Mouse (Mus musculus): ENCODE results near the gene Tm4sf5. TPM values are rescaled to one million over a fixed set of nuclear protein-coding genes. Genes with fewer than 3 reads are reported as not detected.

Tm4sf5 gene
- total RNA-seq (2023), result 1 to 10 TPM in 1 of 2 experiments, not detected in 1; 1.7 TPM

DNA sequence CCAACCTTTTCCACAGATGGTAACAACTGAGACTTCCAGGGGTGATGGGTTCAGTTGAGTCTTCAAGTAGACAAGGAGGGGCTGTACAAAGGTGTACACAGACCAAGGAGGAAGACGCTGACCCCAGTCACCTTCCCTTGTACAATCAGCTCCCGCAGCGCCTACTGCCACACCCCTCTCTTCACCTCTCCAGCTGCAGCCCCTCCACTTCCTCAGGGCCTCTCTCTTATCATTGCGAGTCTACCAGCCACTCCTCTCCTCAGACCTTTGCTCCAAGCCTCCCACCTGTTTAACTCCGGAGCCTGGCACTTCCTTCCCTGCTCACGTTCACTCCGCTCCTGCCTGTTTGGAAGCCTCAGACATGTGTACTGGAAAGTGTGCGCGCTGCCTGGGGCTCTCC lies at the start of gene Tm4sf5:
Tm4sf5 (plus strand) TSS at position 275 of the 400 bp plus-strand sequence.

DNA sequence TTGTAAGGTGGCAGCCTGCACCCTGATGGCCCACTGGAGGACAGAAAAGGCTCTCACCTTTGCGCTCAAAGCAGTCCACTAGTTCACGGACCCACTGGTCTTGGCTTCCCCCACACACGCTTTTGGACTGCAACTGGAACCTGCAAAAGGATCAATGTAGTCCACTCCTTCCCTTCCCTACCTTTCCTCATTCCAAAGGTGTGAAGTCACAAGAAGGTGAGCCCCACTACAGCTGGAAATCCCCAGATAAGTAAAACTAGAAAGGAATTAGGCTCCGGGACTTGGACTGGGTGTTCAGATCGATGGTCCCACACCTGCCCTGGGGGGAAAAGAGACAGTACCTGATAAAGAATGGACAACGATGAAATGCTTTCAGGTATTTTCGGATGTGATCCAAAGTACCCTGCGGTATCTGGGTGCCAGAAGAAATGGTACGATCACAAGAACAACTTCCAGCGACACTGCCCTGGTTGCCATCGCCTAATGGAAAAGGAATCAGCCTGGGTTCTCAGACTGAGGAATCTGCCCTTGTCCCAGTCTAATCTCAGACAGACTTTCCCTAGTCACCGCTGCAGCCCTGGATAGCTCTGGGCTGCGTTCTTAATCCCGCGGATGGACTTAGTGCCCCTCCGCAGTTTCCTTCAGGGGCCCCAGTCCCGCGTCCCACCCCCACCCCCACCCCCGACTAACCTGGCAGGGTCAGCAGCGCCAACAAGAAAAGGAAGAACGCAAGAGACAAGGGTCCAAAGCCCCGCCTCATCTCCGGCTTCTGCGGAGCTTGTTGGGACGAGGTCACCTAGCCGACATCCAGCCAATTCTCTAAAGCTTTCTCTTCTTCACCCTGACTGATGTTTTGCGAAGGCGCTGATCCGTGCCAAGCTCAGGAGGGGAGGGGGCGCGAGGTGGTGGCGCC lies 46.1 kb upstream of the Tm4sf5 start, which contains the start of gene Zmynd15:
Zmynd15 (plus strand) TSS at position 746 of the 913 bp plus-strand sequence.

DNA sequence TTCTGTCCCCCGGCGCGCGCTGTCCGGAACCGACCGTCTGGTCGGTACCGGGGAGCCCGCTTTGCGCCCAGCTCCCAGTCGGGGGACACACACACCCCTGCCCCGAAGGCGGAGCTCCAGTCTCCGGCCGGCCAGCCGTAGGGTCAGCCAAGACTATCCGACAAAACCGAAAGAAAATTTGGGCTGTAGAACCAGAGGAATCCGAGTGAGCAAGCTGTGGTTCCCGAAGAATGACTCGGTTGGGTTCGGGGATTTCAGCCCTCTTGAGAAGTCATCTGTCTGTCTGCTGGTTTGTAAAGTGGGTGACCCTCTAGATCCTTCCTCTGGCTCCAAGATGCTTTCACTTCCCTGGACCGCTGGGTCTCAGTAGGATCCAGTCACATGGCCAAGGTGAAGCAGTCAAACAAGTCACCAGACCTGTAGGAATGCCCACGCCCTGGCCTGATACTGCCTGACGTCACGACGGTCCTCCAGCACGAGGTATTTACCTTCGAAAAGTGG lies 45.4 kb upstream of the Tm4sf5 start, which contains the start of gene Cxcl16:
Cxcl16 (minus strand) TSS at position 384 of the 501 bp plus-strand sequence.

DNA sequence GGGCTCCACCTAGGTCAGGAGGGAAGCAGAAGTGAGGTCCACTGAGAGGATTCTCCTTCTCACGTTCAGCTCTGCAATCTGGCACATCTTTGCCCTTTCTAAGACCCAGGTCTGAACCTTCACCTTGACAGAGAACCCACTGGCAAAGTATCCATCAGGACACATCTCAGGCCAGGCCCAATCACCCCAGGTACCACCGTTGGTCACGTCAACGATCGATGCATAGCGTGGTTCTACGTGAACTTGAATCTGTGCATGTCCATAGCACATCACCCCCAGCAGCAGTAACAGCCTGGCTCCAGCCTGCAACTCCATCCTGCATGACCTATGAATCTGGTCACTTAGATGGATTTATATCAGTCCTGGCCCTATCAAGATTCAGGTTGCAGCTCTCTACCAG lies 9.2 kb downstream of the Tm4sf5 start, which contains the start of gene Vmo1:
Vmo1 (minus strand) TSS at position 329 of the 400 bp plus-strand sequence.

DNA sequence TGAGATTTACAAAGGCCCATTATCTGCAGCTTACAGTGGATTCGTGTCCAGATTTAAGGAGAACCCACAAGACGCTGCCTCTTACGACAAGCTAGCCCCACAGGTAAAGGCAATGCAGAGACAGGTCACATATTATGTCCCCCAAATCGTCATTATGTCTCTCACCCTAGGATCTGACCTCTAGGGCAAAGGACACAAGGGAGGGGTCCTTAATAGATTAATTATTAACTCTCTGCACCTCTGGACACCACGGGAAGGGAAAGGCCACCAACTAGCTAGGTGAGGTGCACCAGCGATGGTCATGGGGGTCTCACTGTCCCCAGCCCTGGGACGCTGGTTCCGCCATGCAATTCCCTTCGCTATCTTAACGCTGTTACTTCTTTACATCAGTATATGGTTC lies 13.9 kb downstream of the Tm4sf5 start, which contains the start of gene Gltpd2:
Gltpd2 (plus strand) TSS at position 274 of the 400 bp plus-strand sequence.

DNA sequence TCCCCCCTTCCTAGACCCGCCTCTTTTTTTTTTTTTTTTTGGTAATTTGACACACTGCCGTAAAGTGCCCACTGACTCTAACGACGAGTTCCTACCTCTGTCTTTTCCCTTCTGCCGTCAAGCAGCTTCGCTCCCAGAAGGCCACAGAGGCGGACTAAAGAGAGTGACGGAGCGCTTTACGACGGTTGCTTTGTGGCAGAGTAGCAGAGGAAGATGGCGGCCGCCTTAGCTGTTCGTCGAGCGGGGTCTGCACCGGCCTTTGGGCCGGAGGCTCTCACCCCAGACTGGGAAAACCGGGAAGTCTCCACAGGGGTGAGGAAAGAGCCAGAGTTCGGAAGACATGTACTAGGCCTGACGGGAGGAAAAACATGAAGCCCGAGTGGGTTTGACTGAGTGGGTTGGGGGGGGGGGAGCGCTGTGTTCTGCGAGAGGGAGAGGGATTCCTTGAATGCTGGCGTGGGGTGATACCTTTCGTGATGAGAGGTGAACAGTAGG lies 20.2 kb downstream of the Tm4sf5 start, which contains the start of gene Psmb6:
Psmb6 (plus strand) TSS at position 184 of the 495 bp plus-strand sequence.

DNA sequence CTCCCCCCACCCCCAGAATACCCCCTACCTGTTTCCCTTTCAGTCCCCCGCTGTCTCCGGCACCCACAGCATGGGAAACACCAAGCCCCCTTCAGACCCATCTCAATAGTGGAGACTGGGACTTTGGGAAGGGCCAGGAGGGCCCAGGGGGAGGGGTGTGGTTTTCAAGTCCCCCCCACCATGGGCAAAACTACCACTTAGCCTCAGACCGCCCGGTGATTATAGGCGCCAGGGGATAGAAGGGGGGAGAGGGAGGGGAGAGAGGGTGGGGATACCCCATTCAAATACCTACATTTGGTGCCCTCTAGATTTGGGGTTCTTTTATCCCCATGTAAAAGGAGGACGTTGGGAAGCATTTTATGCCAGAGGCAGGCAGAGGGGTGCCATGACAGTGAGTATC lies 27.8 kb downstream of the Tm4sf5 start, which contains the start of gene Gm40193:
Gm40193 (minus strand) TSS at position 101 of the 400 bp plus-strand sequence.

DNA sequence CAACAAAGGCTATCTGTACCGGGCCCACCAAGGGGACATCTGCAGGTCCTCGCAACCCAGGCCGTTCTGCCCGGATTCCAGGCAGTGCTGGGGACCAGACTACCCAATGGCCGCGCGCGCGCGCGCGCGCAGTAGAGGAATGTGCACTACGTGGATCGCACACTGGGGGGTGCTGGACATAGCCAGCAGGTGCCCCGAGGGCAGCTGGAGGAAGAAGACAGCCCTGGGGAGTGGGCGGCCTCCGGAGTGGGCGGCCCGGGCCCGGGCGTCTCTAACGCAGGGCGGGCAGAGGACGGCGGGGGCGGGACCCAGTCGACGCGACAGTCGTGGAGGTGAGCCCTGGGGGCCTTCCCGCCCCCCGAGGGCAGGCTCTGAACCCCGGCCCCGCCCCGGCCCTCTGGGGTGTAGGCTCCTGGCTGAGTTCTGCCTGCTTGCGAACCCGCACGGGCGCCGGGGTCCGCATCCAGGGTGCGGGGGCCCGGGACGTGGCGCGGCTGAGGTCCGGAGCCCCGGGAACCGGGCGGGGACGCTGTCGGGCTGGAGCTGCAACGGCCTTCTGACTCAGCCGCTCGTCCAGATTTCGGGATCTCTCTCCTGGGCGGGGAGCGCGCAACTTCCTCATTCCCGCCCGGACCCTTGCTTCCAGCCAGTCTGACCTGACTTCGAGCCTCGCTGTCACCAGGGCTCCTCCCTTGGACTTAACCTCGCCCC lies 35.0 kb downstream of the Tm4sf5 start, which contains the start of gene Pld2:
Pld2 (plus strand) TSS at position 188 of the 711 bp plus-strand sequence.

Other genes with a start within 250 kb of the Tm4sf5 start
- under 1 TPM in 1 of 2 experiments, not detected in 1; 0.21 TPM for gene Alox12, start 249.9 kb upstream of the Tm4sf5 start, total RNA-seq (2023)
- gene Alox12e, start 182.6 kb upstream of the Tm4sf5 start, total RNA-seq (2023), result not detected
- 10 to 100 TPM; 12.3 to 36.9 TPM for gene Alox15, start 153.2 kb upstream of the Tm4sf5 start, total RNA-seq (2023)
- gene Pelp1, start 95.2 kb upstream of the Tm4sf5 start, total RNA-seq (2023), result 10 to 100 TPM; 15.9 to 18.6 TPM
- 100 to 1,000 TPM; 313 to 322 TPM for gene Arrb2, start 72.6 kb upstream of the Tm4sf5 start, total RNA-seq (2023)
- 10 to 100 TPM; 39.5 to 44.4 TPM for gene Med11, start 53.3 kb upstream of the Tm4sf5 start, total RNA-seq (2023)
- 1 to 10 TPM; 1.0 to 1.8 TPM for gene Zmynd15, start 45.8 kb upstream of the Tm4sf5 start, total RNA-seq (2023)
- 10 to 100 TPM; 51.6 to 62.4 TPM for gene Cxcl16, start 45.3 kb upstream of the Tm4sf5 start, total RNA-seq (2023)
- gene Vmo1, start 9.4 kb downstream of the Tm4sf5 start, total RNA-seq (2023), result not detected
- not detected for gene Gltpd2, start 14.0 kb downstream of the Tm4sf5 start, total RNA-seq (2023)
- gene Psmb6, start 20.1 kb downstream of the Tm4sf5 start, total RNA-seq (2023), result 100 to 1,000 TPM; 118 to 124 TPM
- gene Gm40193, start 27.7 kb downstream of the Tm4sf5 start, total RNA-seq (2023), result not detected
- 10 to 100 TPM; 19.1 to 19.5 TPM for gene Pld2, start 34.8 kb downstream of the Tm4sf5 start, total RNA-seq (2023)
- 100 to 1,000 TPM; 215 to 216 TPM for gene Mink1, start 57.6 kb downstream of the Tm4sf5 start, total RNA-seq (2023)
- not detected for gene 4930544D05Rik, start 110.6 kb downstream of the Tm4sf5 start, total RNA-seq (2023)
- gene Chrne, start 114.0 kb downstream of the Tm4sf5 start, total RNA-seq (2023), result not detected
- not detected for gene Gp1ba, start 133.9 kb downstream of the Tm4sf5 start, total RNA-seq (2023)
- gene Rnf167, start 142.0 kb downstream of the Tm4sf5 start, total RNA-seq (2023), result 10 to 100 TPM; 75.4 to 76.7 TPM
- 10 to 100 TPM; 75.2 to 82.1 TPM for gene Slc25a11, start 142.2 kb downstream of the Tm4sf5 start, total RNA-seq (2023)
- 1,000 to 10,000 TPM; 1,347 to 1,617 TPM for gene Pfn1, start 149.4 kb downstream of the Tm4sf5 start, total RNA-seq (2023)
- gene Eno3, start 152.0 kb downstream of the Tm4sf5 start, total RNA-seq (2023), result 100 to 1,000 TPM; 117 to 142 TPM
- gene Spag7, start 164.2 kb downstream of the Tm4sf5 start, total RNA-seq (2023), result 10 to 100 TPM; 34.8 to 45.8 TPM
- 100 to 1,000 TPM; 102 to 115 TPM for gene Camta2, start 182.9 kb downstream of the Tm4sf5 start, total RNA-seq (2023)
- not detected for gene Inca1, start 194.9 kb downstream of the Tm4sf5 start, total RNA-seq (2023)
- 10 to 100 TPM; 45.8 to 47.4 TPM for gene Kif1c, start 195.3 kb downstream of the Tm4sf5 start, total RNA-seq (2023)